ENCODE assay signal across 10 mouse cellular contexts in genomic region chr8:126523060-126523574, GRCm38 (mm10). TPM values are rescaled to one million over a fixed set of nuclear protein-coding genes. Genes with fewer than 3 reads are reported as not detected.
DNase-seq lines count a peak whose midpoint lies in the region; ATAC-seq and TF ChIP-seq lines count a peak whose summit lies in the region.
"Had no signal": no experiment of that assay in that cellular context is flagged by ENCODE, and none has a peak within 500 bp of the region (broad histone marks: within the 10 kb centered on the region; RNA-seq: fewer than 3 reads in every experiment).

No protein-coding gene starts in this region.

- H3K36me3 ChIP-seq in hindbrain, embryonic 15.5 days: no peaks in the 10 kb centered on the region
- no peaks in the 10 kb centered on the region for H3K36me3 ChIP-seq in hindbrain, embryonic 16.5 days (ENCODE audit: control insufficient read depth, insufficient read depth, low read length)
- no peaks in the 10 kb centered on the region for H3K36me3 ChIP-seq in lung, postnatal 0 days (ENCODE audit: insufficient read depth, low read length)

- WGBS in hindbrain, embryonic 15.5 days: 80% methylated on average over 11 of the region's 11 CpGs
- 78% methylated on average over 11 of the region's 11 CpGs for WGBS in hindbrain, embryonic 16.5 days
- WGBS in lung, postnatal 0 days: 45% methylated on average over 11 of the region's 11 CpGs
- WGBS in cerebellum, adult 2 months: 73% methylated on average over 11 of the region's 11 CpGs

- H3K27ac ChIP-seq in hindbrain, embryonic 15.5 days (replicated peaks): 0 out of 2 replicates have a peak overlapping the region, but pooled peaks have one; percentile 32
- H3K27ac ChIP-seq in hindbrain, embryonic 16.5 days (ENCODE audit: low read depth, low read length): no peak overlapping the region
- H3K27ac ChIP-seq in lung, postnatal 0 days (ENCODE audit: low read length): peak overlapping the region; percentile 34
- no peak overlapping the region for H3K27ac ChIP-seq in cerebellum, adult 2 months (ENCODE audit: insufficient read depth, low read length)
- H3K27ac ChIP-seq: macrophage had no signal

- peaks cover 26% of the 10 kb centered on the region for H3K4me1 ChIP-seq in hindbrain, embryonic 15.5 days (replicated peaks)
- peaks cover 7% of the 10 kb centered on the region for H3K4me1 ChIP-seq in hindbrain, embryonic 16.5 days (ENCODE audit: control insufficient read depth, insufficient read depth, low read depth, low read length)
- peaks cover 21% of the 10 kb centered on the region for H3K4me1 ChIP-seq in lung, postnatal 0 days (ENCODE audit: insufficient read depth, low read depth, low read length)
- H3K4me1 ChIP-seq in cerebellum, adult 2 months (ENCODE audit: control insufficient read depth, insufficient read depth, low read length): peaks cover 10% of the 10 kb centered on the region; the same call in 1 of the 2 replicates

- no peak overlapping the region for H3K4me2 ChIP-seq in hindbrain, embryonic 15.5 days
- no peak overlapping the region for H3K4me2 ChIP-seq in hindbrain, embryonic 16.5 days (ENCODE audit: low read length)
- no peak overlapping the region for H3K4me2 ChIP-seq in lung, postnatal 0 days (replicated peaks; ENCODE audit: low read depth, low read length)

- no peaks in the 10 kb centered on the region for H3K27me3 ChIP-seq in hindbrain, embryonic 15.5 days
- no peaks in the 10 kb centered on the region for H3K27me3 ChIP-seq in hindbrain, embryonic 16.5 days (replicated peaks; ENCODE audit: control insufficient read depth, insufficient read depth, low read length)
- H3K27me3 ChIP-seq in lung, postnatal 0 days (replicated peaks; ENCODE audit: insufficient read depth, low read length): no peaks in the 10 kb centered on the region
- no peaks in the 10 kb centered on the region for H3K27me3 ChIP-seq in cerebellum, adult 2 months (ENCODE audit: control insufficient read depth, insufficient read depth, low read length)

- H3K9me3 ChIP-seq in hindbrain, embryonic 15.5 days: no peaks in the 10 kb centered on the region
- no peaks in the 10 kb centered on the region for H3K9me3 ChIP-seq in hindbrain, embryonic 16.5 days (ENCODE audit: control insufficient read depth, low read length)
- H3K9me3 ChIP-seq in lung, postnatal 0 days (ENCODE audit: low read length): no peaks in the 10 kb centered on the region

- no peak overlapping the region for H3K4me3 ChIP-seq in hindbrain, embryonic 15.5 days
- no peak overlapping the region for H3K4me3 ChIP-seq in hindbrain, embryonic 16.5 days (ENCODE audit: low read length)
- H3K4me3 ChIP-seq in lung, postnatal 0 days (ENCODE audit: low read depth, low read length): no peak overlapping the region
- H3K4me3 ChIP-seq in cerebellum, adult 2 months (replicated peaks; ENCODE audit: insufficient read depth, low read depth, low read length): no peak overlapping the region

- no peak for TF ChIP-seq CTCF in lung, postnatal 0 days (IDR thresholded peaks at IDR 0.05)
- no peak for TF ChIP-seq CTCF in cerebellum, adult 2 months (IDR thresholded peaks at IDR 0.05; ENCODE audit: borderline replicate concordance, insufficient read depth, low read depth, low read length)

- no peak for ATAC-seq in hindbrain, embryonic 15.5 days (ENCODE audit: low FRiP score, low read depth)
- ATAC-seq in hindbrain, embryonic 16.5 days: no peak
- ATAC-seq in lung, postnatal 0 days: peak; percentile 7; the same call in 1 of the 2 replicates

- TF ChIP-seq EP300 in lung, postnatal 0 days (IDR thresholded peaks at IDR 0.05): no peak

- no peak for TF ChIP-seq POLR2A in cerebellum, adult 2 months (IDR thresholded peaks at IDR 0.05; ENCODE audit: borderline replicate concordance, insufficient read depth, low read length)

- DNase-seq in adipocyte (ENCODE audit: low spot score): peak; percentile 29
- peak; percentile 65 for DNase-seq in fat pad, adult 2 months (ENCODE audit: extremely low read depth, low read depth, low spot score)
- peak; percentile 61 for DNase-seq in lung, postnatal 0 days (ENCODE audit: low spot score)
- no peak for DNase-seq in spleen, postnatal 36 days (ENCODE audit: low spot score in 2 of 2)
- no peak for DNase-seq in layer of hippocampus, postnatal 10 days (ENCODE audit: low spot score in 2 of 2)
- DNase-seq in cerebellum, adult 2 months: no peak
- DNase-seq: kidney, adult 11 months had no signal

- H3K9ac ChIP-seq in hindbrain, embryonic 15.5 days: no peak overlapping the region
- no peak overlapping the region; the same call in 1 of the 2 replicates for H3K9ac ChIP-seq in hindbrain, embryonic 16.5 days (ENCODE audit: low read depth, low read length)
- no peak overlapping the region for H3K9ac ChIP-seq in lung, postnatal 0 days (replicated peaks; ENCODE audit: low read depth)

RNA-seq across cellular contexts. Expression of gene Tarbp1, which starts 48.3 kb away (rescaled TPM):
- 1.8 TPM in 2 replicates for polyA plus RNA-seq in hindbrain, embryonic 15.5 days (2015; fragmentation: Nextera tagmentation; extraction: Ambion mirVana)
- 1.2 and 1.5 TPM in 2 replicates for polyA plus RNA-seq in hindbrain, embryonic 16.5 days (2015; fragmentation: Nextera tagmentation; extraction: Ambion mirVana)
- 1.1 and 1.2 TPM in 2 replicates for polyA plus RNA-seq in lung, postnatal 0 days (2015; fragmentation: Nextera tagmentation; extraction: Ambion mirVana)
- 1 to 10 TPM; 4.4 to 5.9 TPM for total RNA-seq in layer of hippocampus, postnatal 10 days (2021)
- 7.1 and 8.2 TPM in 2 replicates for polyA plus RNA-seq in cerebellum, adult 2 months (2012; rRNA removed)

Comparison
In these comparisons a context has a peak if more than half of its experiments do, and no peak if none do; other contexts are left out.
1. H3K27ac ChIP-seq: peak in hindbrain, embryonic 15.5 days (single experiment) and lung, postnatal 0 days (single experiment); none in hindbrain, embryonic 16.5 days (single experiment) and cerebellum, adult 2 months (single experiment).
2. DNase-seq: peak in adipocyte (single experiment), fat pad, adult 2 months (single experiment) and lung, postnatal 0 days (single experiment); none in spleen, postnatal 36 days (0 of 2), layer of hippocampus, postnatal 10 days (0 of 2) and cerebellum, adult 2 months (0 of 2).